Mouse (Mus musculus): ENCODE measurements around the gene Fam57a. TPM values are rescaled to one million over a fixed set of nuclear protein-coding genes. Genes with fewer than 3 reads are reported as not detected.

The Fam57a gene
- total RNA-seq, 1 experiment from 2014 or later: 6.8 TPM

DNA sequence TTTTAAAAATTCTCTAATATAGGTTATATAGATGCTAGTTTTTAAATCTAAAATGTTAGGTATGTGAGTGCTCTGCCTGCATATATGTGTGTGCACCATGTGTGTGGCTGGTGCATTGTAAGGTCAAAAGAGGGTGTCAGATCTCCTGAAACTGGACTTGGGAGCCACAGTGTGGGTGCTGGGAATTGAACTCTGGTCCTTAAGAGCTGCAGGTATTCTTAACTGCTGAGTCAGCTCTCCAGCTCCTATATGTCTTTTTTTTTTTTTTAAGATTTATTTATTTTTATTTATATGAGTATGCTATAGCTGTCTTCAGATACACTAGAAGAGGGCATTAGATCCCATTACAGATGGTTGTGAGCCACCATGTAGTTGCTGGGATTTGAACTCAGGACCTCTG is 67.0 kb downstream of the Fam57a start:
- DNase-seq: no peak

DNA sequence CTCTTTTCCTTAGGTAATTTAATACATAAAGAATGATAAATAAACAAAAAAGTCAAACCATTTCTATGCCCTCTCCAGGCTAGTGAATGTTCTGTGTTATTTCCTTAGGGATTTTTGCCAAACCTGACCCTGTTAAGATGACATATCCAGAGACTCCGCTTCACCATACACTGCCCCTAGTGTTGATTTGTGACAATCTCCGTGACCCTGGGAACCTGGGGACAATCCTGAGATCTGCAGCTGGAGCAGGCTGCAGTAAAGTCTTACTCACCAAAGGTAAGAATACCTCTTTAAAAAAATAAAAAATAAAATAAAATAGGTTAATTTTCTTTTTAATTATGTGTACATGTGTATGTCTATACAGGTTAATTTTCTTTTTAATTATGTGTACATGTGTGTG is 67.8 kb downstream of the Fam57a start:
- no peak for DNase-seq

DNA sequence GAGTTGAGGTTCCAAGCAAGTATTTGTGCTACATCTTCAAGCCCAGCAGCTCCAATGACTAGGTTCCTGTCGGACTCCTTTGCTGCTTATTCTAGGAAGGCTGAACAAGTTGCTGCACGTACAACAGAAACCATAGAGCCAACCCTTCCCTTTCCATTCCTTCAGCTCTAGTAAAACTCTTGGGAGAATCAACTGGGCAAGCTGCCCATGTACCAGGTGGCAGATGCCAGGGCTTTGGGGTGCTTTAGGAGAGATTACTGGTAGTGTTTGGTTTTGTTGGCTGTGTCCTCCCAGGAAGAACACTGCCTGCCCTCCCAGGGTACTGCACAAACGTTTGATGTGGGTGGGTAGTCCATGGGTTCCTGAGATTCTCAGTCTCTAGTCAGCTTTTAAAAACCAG is 72.6 kb downstream of the Fam57a start:
- DNase-seq: no peak

DNA sequence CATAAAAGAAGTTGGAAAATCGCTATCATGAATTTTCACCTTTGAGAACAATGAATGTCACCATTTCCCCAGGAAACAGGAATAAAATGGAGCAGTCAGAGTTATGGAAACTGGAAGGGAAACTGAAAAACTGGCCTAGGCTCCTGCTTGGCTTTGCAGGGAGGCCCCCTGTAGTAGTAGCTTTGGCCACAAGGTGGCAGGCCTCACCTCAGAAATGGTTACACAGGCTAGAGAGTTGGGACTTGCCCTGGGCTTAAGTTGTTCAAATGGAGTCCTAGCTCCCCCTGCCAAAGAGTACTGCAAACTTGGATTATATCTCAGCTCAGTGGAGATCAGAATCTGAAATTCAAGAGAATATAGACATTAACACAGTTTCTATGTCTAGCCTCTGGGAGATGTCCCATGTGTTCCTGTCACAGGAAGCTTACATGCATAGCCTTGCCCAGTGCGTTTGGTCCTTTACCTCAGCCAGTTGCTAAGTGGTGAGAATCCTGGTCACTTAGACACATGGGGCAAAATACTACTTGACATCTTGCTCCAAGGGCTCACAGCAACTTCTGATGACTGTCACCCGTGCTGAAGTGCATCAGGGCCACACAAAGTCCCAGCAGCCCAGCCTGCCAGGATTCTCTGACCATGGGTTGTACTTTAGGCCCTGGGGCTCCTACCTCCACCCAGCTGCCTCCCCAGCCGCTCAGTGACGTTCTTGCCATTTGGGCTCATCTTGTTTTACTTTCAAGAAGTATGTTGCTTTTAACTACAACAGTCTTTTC is 73.9 kb downstream of the Fam57a start:
- DNase-seq: peak; percentile 87

GRCm38 (mm10) chr11:76253918-76254264 is 74.4 kb downstream of the Fam57a start:
- no peak for DNase-seq

DNA sequence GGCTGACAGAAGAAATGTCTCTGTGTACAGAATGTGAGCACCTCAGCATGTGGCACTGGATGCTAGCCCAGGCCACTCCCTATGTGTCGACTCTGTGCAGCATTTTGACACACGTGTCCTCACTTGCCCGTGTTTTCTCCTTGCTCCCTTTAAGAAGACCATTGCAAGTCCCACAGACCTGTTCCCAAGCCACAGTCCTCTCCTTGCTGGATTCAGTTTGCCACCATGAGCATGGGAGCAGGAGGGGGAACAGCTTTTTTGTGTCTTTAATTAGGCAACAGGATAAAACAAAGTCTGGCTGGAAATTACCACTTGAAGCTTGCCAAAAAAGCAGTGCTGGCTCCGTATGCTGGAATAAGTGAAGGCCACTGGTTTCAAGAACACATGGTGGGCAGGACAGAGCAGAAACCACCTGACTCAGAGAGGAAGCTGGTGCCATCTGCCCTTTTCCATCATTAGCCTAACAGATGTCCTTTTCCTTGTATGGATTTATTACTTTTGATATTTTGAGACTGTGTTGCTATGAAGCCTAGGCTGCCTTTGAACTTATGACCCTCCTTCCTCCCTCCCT is 76.0 kb downstream of the Fam57a start:
- DNase-seq: no peak

DNA sequence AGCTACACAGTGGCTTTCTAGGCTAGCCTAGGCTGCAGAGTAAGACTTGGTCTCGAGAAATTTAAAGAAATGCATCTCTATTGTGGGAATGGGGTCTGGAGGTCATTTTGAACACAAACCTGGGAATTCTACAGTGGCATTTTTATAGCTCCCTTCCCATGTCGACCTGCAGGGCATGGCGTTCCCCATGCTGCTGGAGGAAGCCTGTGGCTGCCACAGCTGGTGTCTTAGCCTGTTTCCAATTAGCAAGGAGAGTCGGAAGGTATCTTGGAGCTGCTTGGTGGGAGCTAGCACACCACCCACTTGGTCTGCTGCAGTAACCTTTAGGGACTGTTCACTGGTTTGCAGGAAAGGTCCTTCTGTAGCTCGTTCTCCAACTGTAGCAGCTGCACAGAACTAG is 76.7 kb downstream of the Fam57a start:
- no peak for DNase-seq

DNA sequence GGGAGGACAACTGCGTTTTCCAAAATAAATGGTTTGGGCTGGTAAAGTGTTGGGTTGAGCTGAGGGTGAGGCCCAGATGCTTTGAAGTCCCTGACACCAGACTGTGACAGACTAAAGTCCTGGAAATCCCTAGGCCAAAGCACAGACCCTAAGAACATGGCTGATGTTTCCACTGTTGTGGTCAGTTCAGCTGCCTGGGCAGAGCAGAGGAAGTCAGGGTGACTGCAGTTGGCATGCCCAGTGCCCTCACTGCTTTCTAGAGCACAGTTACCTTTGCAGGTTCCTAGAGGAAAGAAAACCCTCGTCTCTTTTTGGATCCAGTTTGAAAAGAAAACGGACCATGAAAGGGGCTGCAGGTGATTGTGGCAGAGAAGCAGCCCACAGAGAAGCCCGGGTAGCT is 77.9 kb downstream of the Fam57a start:
- no peak for DNase-seq

DNA sequence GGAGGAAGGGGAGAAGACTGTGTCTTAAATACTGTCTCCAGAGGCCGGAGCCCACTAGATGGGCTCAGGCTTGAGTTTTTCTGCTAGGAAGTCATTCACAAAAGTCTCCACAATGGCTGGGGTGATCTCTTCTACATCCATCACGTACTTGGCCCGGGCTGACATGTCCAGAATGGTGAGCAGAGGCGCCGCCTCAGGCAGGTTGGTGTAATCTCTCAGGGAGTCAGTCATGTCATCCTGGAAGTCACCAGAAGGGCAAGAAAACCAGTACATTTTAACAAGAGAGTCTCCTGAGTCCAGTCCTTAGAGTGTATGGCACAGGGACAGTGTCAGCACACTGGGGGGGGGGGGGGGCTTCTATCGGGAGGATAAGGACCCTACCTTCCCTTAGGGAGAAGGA is 79.0 kb downstream of the Fam57a start:
- DNase-seq: no peak

DNA sequence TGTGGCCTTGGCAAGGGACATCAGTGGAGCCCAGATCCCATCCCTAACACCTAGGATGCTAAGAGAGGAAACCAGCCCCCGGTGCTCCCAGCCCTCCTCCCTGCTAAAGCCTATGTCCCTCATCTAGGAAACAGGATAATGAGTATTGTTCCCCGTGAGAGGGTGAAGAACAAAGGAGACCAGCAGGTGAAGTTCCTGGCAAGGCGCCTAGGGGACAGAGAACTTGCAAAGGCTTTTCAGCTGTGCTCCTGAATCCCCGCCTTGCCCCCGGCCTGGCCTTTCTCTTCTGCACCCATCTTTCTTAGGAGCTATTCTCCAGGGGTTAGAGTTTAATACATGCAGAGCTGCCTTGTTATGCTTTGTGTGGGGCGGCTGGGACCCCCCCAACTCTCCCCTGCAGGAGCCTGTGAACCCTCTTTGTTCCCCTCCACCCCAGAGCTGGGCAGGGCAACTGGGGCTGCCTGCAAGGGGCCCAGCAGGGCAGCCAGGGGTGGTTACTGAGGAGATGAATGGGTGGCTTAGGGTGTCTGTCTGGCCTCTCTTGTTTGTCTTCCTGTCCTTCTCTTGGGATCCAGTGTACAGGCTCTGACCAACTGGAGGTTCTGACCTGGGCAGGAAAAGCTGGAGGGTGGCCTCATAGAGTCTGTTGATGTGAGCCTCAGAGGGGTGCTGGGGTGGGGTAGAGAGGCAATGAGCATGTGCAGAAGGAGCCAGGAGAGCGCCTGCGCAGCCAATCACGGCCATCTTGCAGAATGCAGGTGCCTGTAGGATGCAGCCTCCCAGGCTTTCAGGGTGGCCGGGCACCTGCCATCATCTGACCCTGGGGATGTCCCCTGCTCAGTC is 81.0 kb downstream of the Fam57a start:
- DNase-seq: no peak

GRCm38 (mm10) chr11:76261224-76261623 is 81.8 kb downstream of the Fam57a start:
- no peak for DNase-seq

GRCm38 (mm10) chr11:76262611-76263351 is 83.3 kb downstream of the Fam57a start:
- DNase-seq: no peak

Other genes starting within 250 kb of the Fam57a start
- gene Rph3al, start 241.2 kb upstream of the Fam57a start, total RNA-seq (2021): 17.2 and 19.4 TPM in 2 replicates
- gene 1700016K19Rik, start 179.8 kb upstream of the Fam57a start, total RNA-seq (2021): not detected in 2 replicates
- gene Rflnb, start 151.9 kb upstream of the Fam57a start, total RNA-seq (2021): 19.3 and 20.2 TPM in 2 replicates
- gene Vps53, start within 50 bp of the Fam57a start, total RNA-seq (2021): 43.1 and 55.1 TPM in 2 replicates
- 1.2 TPM in 1 of 2 replicates, not detected in the other for gene Dbil5, start 37.9 kb downstream of the Fam57a start, total RNA-seq (2021)
- 6.9 and 9.8 TPM in 2 replicates for gene Gemin4, start 38.0 kb downstream of the Fam57a start, total RNA-seq (2021)
- gene Mrm3, start 64.0 kb downstream of the Fam57a start, total RNA-seq (2021): 17.8 and 18.6 TPM in 2 replicates
- gene Glod4, start 64.1 kb downstream of the Fam57a start, total RNA-seq (2021): 94.1 and 99.7 TPM in 2 replicates
- gene Nxn, start 219.5 kb downstream of the Fam57a start, total RNA-seq (2021): 23.8 and 29.5 TPM in 2 replicates
- gene Timm22, start 227.3 kb downstream of the Fam57a start, total RNA-seq (2021): 38.9 and 47.4 TPM in 2 replicates